Mouse (Mus musculus) cerebellum, adult 9-11 months (tissue): ENCODE measurements around the gene Nebl.

ENCODE experiments used
- DNase-seq: peaks from one replicate; pipeline ENCODE4 v3.0.0; 2022

Gene Nebl

GRCm38 (mm10) chr2:17730957-17731830 is at the start of gene Nebl:
Gene Nebl, minus strand, starts transcription at chr2:17731464.
- peak; percentile 76 for DNase-seq

DNA sequence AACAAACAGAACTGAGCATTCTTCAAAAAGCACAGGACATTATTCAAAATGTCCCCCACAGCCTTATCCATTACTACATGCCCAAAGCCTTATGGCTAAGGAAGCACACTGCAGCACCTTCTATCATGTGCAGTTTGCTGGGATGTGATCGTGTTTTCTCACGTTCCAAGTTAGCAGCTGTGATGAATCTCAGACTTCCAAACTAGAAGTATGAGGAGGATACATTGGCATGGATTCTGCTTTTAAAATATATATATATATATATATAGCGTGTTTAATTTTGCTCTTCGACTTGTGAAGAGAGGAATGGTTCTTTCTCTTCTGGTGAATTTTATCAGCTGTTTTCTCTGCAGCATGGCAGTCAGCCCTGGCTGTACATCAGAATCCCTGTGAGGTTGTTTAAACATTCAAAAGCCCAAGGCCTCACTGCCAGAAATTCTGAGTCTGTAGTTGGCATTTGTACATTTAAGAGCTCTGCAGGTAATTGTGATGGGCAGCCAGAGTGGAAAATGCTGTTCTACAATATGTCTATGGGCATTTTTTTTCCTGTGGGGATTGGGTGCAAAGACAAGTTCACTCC is 39.1 kb upstream of the Nebl start:
- DNase-seq, result no peak

DNA sequence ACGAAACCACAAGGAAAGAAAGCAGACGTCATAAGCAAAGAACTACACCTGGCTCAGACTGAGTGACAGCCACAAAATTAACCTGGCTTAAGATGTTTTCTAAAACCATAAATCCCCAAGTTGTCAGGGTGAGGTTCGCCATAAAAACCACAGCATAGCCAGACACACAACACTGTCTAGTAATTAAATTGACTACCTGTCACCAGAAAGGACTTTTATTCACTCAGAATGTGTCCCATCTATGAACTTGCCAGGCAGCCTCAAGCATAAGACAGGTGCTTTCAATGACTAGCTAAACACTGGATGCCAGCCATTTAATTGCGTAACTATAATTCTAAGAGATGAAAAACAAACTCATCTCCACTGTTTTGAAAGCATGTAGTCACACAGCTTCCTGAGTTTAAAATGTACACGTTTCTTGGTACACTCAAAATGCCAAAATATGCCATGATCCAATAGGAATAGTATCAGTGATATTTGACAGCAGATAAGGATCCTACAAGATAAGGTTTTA is 38.0 kb upstream of the Nebl start:
- DNase-seq, result no peak

GRCm38 (mm10) chr2:17756271-17756670 is 25.0 kb upstream of the Nebl start:
- no peak for DNase-seq

DNA sequence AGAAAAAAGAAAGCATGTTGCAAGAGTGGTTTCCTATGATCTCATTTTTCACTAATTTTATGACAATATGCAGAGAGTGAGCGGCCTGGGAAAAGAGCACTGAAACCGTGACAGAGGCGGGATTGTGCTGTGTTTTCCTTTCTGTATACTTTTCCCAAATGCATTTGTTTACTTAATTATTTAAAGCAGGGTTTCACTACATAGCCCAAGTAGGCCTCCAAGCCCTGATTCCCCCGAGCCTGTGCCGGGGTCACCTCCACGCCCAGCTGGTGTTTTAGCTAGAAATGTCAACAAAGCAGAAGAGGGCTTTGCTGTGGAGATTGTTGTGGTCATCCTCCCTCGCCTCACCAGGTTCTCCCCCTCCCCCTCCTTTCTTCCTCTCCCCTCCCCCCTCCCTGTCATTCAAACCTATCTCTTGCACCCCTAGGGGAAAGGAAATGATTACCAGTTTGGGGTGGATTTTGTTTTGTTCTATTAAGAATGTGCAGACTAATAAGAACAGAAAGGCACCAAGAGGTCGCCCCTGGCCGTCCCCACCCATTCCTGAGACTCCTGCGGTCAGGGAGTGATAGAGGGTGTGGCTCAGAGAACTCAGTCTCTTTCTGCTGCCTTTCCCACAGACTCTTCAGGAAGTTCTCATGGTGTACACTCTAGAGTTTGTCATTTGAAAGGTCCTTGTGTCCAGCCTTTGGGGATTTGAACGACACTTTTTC is 10.9 kb upstream of the Nebl start:
- no peak for DNase-seq

GRCm38 (mm10) chr2:17741555-17741954 is 10.3 kb upstream of the Nebl start:
- DNase-seq, result no peak

DNA sequence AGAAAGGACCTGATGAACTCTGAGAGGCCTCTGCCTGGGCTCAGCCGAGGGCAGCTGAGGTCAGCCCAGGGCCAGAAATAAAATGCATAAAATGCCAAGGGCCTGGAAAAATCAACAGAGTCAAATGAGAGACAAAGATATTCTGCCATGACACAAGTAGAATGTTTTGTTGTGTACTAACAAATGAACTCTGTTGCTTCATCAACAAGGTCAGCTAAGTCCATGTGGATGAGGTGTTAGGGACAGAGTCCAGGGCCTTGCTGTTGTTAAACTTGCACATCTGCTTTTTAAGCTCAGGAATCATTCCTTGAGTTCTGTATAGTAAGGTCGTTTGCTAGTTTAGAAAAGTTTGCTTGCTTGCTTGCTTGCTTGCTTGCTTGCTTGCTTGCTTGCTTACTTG is 9.2 kb upstream of the Nebl start:
- DNase-seq, result no peak

GRCm38 (mm10) chr2:17732210-17732609 is 946 bp upstream of the Nebl start:
- DNase-seq, result no peak

- DNase-seq, result no peak
Measured at GRCm38 (mm10) chr2:17731831-17732200, 552 bp upstream of the Nebl start.

- no peak for DNase-seq
Measured at GRCm38 (mm10) chr2:17730648-17730956, 662 bp downstream of the Nebl start.

DNA sequence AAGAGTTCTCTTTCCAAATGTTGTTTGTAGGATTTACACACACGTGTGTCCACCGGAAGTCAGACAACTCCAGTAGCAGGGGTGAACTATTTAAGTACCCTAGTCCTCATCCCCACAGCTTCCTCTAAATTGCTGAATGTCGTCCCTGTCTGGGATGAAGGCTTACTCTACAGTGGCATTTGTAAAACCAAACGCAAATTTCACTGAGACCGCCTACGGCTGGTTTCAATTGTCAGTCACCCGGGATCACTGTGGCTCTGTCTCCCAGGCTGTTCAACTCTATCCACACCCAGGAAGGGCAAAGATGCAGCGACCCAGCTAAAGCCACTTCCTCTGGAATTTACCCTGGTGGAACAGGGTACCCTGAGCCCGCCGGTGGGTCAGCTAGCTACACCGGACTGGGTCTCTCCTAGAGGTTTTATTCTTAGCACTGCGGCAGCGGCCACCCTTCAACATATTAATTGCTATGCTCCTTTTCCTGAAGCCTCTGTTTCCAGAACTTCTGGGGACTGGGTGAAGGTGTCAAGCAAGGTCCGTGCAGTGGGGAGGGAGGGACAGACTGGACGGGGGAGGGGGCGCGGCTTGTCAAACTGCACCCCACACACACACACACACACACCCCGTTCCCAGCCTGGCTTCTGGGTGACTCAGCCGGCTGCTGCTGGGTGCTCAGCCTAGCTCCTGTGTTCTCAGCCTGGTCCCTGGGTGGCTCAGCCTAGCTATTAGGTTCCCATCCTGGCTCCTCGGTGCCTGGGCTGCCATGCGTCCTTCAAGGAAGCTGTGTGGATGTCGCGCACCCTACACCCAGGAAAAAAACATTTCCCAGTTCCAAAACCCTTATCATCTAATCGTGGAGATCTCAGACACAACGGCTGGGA is 1.3 kb downstream of the Nebl start:
- peak; percentile 33 for DNase-seq

GRCm38 (mm10) chr2:17724405-17724804 is 6.9 kb downstream of the Nebl start:
- no peak for DNase-seq

- DNase-seq, result no peak
Measured at GRCm38 (mm10) chr2:17723268-17724019, 7.8 kb downstream of the Nebl start.

- no peak for DNase-seq
Measured at GRCm38 (mm10) chr2:17721177-17721715, 10.0 kb downstream of the Nebl start.

- DNase-seq, result no peak
Measured at GRCm38 (mm10) chr2:17718281-17718680, 13.0 kb downstream of the Nebl start.

- DNase-seq, result no peak
Measured at GRCm38 (mm10) chr2:17717200-17717599, 14.1 kb downstream of the Nebl start.

GRCm38 (mm10) chr2:17715149-17715767 is 16.0 kb downstream of the Nebl start:
- DNase-seq, result no peak

DNA sequence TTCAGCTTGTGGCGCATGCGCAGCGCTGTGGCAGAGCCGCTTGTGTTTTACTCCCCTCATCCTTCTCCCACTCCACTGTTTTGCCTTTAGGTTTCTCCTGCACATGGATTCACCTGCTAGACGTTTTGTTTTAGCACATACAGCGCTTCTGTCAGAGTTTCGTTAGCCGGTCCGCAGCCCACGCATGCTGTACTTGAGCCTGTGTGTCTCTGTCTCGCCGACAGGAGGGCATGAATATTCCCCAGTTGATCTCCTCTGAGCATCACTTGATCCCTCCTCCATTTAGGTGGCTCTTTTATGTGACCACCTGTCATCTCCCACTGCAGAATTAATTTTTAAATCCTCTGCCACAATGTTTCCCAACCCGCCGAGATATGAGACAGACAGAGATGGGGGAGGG is 16.6 kb downstream of the Nebl start:
- no peak for DNase-seq

GRCm38 (mm10) chr2:17714124-17714523 is 17.1 kb downstream of the Nebl start:
- no peak for DNase-seq

GRCm38 (mm10) chr2:17711216-17711615 is 20.0 kb downstream of the Nebl start:
- no peak for DNase-seq

DNA sequence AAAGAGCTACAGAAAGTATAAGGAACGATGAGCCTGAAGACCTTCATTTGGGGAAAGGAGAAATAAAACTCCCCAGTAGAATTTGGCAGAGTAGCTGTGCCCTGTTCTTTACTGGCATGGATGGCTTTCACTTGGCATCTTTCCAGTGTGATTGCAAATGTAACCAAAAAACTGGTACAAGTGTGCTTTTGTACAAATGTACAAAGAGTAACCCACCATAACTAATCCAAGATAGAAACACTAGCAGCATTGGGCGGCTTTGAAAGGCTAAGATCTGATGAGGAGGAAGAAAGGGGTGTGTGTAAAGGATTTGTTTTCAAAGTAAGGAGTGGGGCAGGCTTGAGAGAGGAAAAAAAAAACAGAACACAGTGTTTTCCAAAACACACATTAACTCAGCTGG is 21.2 kb downstream of the Nebl start:
- DNase-seq, result peak; percentile 21
